Mouse (Mus musculus) gastrocnemius, adult 8-10 months (tissue): ENCODE measurements around the gene Frmd5. TPM values are rescaled to one million over a fixed set of nuclear protein-coding genes. Genes with fewer than 3 reads are reported as not detected.

Experiments used
- DNase-seq, 2 experiments: peaks; one replicate each; pipeline ENCODE4 v3.0.0; 2022; ENCODE audit warnings: low spot score in 2 of 2
- total RNA-seq, 4 experiments: library from RNA; stranded (reverse); gene quantifications; 2 replicates each; pipeline ENCODE4 v1.2.4; 2022

Frmd5 gene
- total RNA-seq, 4 experiments from 2014 or later, result 0.25 to 0.48 (median 0.27) TPM; not detected in 1

GRCm38 (mm10) chr2:121761861-121762260, 45.0 kb downstream of the Frmd5 start:
- no peak for DNase-seq

- DNase-seq, result no peak
These were observed 45.5 kb downstream of the Frmd5 start for GRCm38 (mm10) chr2:121761281-121761795.

GRCm38 (mm10) chr2:121760646-121761045, 46.2 kb downstream of the Frmd5 start:
- DNase-seq, result no peak

GRCm38 (mm10) chr2:121758258-121758657, 48.6 kb downstream of the Frmd5 start:
- no peak for DNase-seq

GRCm38 (mm10) chr2:121756336-121756735, 50.6 kb downstream of the Frmd5 start:
- no peak for DNase-seq

GRCm38 (mm10) chr2:121755056-121755455, 51.8 kb downstream of the Frmd5 start:
- DNase-seq, result no peak

- DNase-seq, result no peak
These were observed 56.8 kb downstream of the Frmd5 start for GRCm38 (mm10) chr2:121750121-121750520.

GRCm38 (mm10) chr2:121741151-121741550, 65.7 kb downstream of the Frmd5 start:
- DNase-seq, result no peak

- DNase-seq, result no peak
These were observed 67.5 kb downstream of the Frmd5 start for GRCm38 (mm10) chr2:121739410-121739809.

GRCm38 (mm10) chr2:121733426-121733825, 73.5 kb downstream of the Frmd5 start:
- no peak for DNase-seq

- no peak for DNase-seq
These were observed 76.4 kb downstream of the Frmd5 start for GRCm38 (mm10) chr2:121730486-121730885.

GRCm38 (mm10) chr2:121728907-121729575, 77.8 kb downstream of the Frmd5 start:
- DNase-seq, result no peak

- no peak for DNase-seq
These were observed 82.0 kb downstream of the Frmd5 start for GRCm38 (mm10) chr2:121724866-121725265.

GRCm38 (mm10) chr2:121723796-121724195, 83.1 kb downstream of the Frmd5 start:
- DNase-seq, result no peak

GRCm38 (mm10) chr2:121719000-121719399, 87.9 kb downstream of the Frmd5 start:
- DNase-seq, result no peak

- no peak for DNase-seq
These were observed 89.8 kb downstream of the Frmd5 start for GRCm38 (mm10) chr2:121717133-121717532.

GRCm38 (mm10) chr2:121713567-121713966, 93.3 kb downstream of the Frmd5 start:
- DNase-seq, result no peak

GRCm38 (mm10) chr2:121711748-121712384, 95.0 kb downstream of the Frmd5 start:
- DNase-seq, result no peak

GRCm38 (mm10) chr2:121709096-121709495, 97.8 kb downstream of the Frmd5 start:
- DNase-seq, result no peak

GRCm38 (mm10) chr2:121707461-121707860, 99.4 kb downstream of the Frmd5 start:
- no peak for DNase-seq

- DNase-seq, result no peak
These were observed 101.1 kb downstream of the Frmd5 start for GRCm38 (mm10) chr2:121705756-121706155.

GRCm38 (mm10) chr2:121699331-121699730, 107.6 kb downstream of the Frmd5 start:
- DNase-seq, result no peak

GRCm38 (mm10) chr2:121695436-121695835, 111.5 kb downstream of the Frmd5 start:
- DNase-seq, result no peak
